Mouse (Mus musculus) T-helper 1 cell (primary cell): ENCODE measurements around the gene Pde6d.

Source experiments
- in situ Hi-C: fragments of 300-600 bp; cut with MboI, MseI; formaldehyde crosslinking; loops from one replicate; pipeline ENCODE4 v1.15.1; 2025; ENCODE audit warnings: high pct_unique_total_duplicates

Pde6d gene

GRCm38 (mm10) chr1:86503906-86504696 lies 78.3 kb downstream of the Pde6d start:
- in situ Hi-C loops = loop anchor here (5.0 kb wide), 1 partner anchor 62 kb away; no protein-coding TSS in a partner anchor

GRCm38 (mm10) chr1:86503165-86503747 lies 79.2 kb downstream of the Pde6d start:
- in situ Hi-C loops = loop anchor here (5.0 kb wide), 1 partner anchor 61 kb away; no protein-coding TSS in a partner anchor

GRCm38 (mm10) chr1:86502221-86503048 lies 80.0 kb downstream of the Pde6d start:
- in situ Hi-C loops = loop anchor here (5.0 kb wide), 1 partner anchor 60 kb away; no protein-coding TSS in a partner anchor

GRCm38 (mm10) chr1:86501559-86501958 lies 80.9 kb downstream of the Pde6d start:
- in situ Hi-C loops = loop anchor here (5.0 kb wide), 1 partner anchor 59 kb away; no protein-coding TSS in a partner anchor

- in situ Hi-C loops = loop anchor here (5.0 kb wide), 1 partner anchor 59 kb away; no protein-coding TSS in a partner anchor
These were observed 81.3 kb downstream of the Pde6d start for GRCm38 (mm10) chr1:86501114-86501532.

GRCm38 (mm10) chr1:86500681-86501080 lies 81.7 kb downstream of the Pde6d start:
- in situ Hi-C loops = loop anchor here (5.0 kb wide), 1 partner anchor 58 kb away; no protein-coding TSS in a partner anchor

- in situ Hi-C loops = loop anchor here (5.0 kb wide), 1 partner anchor 58 kb away; no protein-coding TSS in a partner anchor
These were observed 82.5 kb downstream of the Pde6d start for GRCm38 (mm10) chr1:86499903-86500302.

GRCm38 (mm10) chr1:86498611-86499010 lies 83.8 kb downstream of the Pde6d start:
- in situ Hi-C loops = no loop called here

GRCm38 (mm10) chr1:86497986-86498385 lies 84.4 kb downstream of the Pde6d start:
- in situ Hi-C loops = no loop called here

- in situ Hi-C loops = no loop called here
These were observed 85.1 kb downstream of the Pde6d start for GRCm38 (mm10) chr1:86497361-86497760.

- in situ Hi-C loops = no loop called here
These were observed 86.1 kb downstream of the Pde6d start for GRCm38 (mm10) chr1:86496340-86496739.

- in situ Hi-C loops = no loop called here
These were observed 88.6 kb downstream of the Pde6d start for GRCm38 (mm10) chr1:86493783-86494182.
